Mouse (Mus musculus): ENCODE results near the gene Adgrf3. TPM values are rescaled to one million over a fixed set of nuclear protein-coding genes. Genes with fewer than 3 reads are reported as not detected.
"Not testable (repeated sequence)": the region's sequence is repeated elsewhere in the genome, so short reads cannot be mapped to it uniquely, and the experiment has no call there.

Adgrf3 gene
- not detected in 3 replicates for total RNA-seq (2017)

GRCm38 (mm10) chr5:30205493-30205892 lies at the start of gene Adgrf3:
Gene Adgrf3, minus strand, starts transcription at chr5:30205722.
- ATAC-seq (replicated peaks; ENCODE audit: insufficient number of reproducible peaks, low FRiP score, low TSS enrichment, poor library complexity, severe bottlenecking) = no peak

- no peak for ATAC-seq (replicated peaks; ENCODE audit: insufficient number of reproducible peaks, low FRiP score, low TSS enrichment, poor library complexity, severe bottlenecking)
Measured at GRCm38 (mm10) chr5:30247666-30248065, 42.1 kb upstream of the Adgrf3 start.

- ATAC-seq (replicated peaks; ENCODE audit: insufficient number of reproducible peaks, low FRiP score, low TSS enrichment, poor library complexity, severe bottlenecking) = no peak
Measured at GRCm38 (mm10) chr5:30245861-30246416, 40.4 kb upstream of the Adgrf3 start.

- ATAC-seq (replicated peaks; ENCODE audit: insufficient number of reproducible peaks, low FRiP score, low TSS enrichment, poor library complexity, severe bottlenecking) = no peak
Measured at GRCm38 (mm10) chr5:30243741-30244140, 38.2 kb upstream of the Adgrf3 start.

DNA sequence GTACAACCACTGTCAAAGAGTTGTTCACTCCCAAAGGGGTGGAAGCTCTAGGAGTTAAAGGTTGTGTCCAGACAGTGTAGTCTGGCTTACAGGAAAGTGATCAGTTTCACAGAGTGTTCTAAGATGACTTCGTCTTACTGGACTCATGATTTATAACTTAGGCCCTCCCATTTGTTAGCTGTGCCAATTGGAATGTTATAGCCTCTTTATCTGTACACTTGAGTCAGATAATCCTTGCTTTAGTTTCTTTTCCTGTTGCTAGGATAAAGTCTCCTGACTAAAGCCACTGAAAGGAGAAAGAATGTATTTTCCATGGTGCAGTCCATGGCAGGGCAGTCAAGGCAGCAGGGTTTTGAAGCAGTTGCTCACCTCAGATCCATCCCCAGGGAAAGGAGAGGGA lies 36.9 kb upstream of the Adgrf3 start:
- ATAC-seq (replicated peaks; ENCODE audit: insufficient number of reproducible peaks, low FRiP score, low TSS enrichment, poor library complexity, severe bottlenecking) = no peak

DNA sequence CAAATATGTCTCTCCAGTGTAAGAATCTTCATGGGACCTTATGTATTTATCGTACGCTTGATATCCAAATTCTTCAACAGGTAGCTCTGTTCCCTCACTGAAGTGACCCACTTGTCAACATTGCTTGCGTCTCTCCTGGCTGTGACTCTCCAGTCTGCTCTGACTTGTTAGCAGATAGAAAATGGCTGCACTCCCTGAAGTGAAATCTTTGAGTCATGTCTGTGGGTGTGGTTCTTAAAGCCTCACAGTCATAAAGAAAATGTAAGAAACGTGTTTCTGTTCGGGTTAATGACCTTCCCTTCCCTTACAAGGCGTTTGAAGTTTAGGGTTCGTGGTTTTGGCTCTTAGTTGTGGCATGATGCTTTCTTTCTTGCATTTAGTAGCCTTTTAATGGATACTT lies 35.0 kb upstream of the Adgrf3 start:
- ATAC-seq (replicated peaks; ENCODE audit: insufficient number of reproducible peaks, low FRiP score, low TSS enrichment, poor library complexity, severe bottlenecking) = no peak

- ATAC-seq (replicated peaks; ENCODE audit: insufficient number of reproducible peaks, low FRiP score, low TSS enrichment, poor library complexity, severe bottlenecking) = no peak
Measured at GRCm38 (mm10) chr5:30238533-30238932, 33.0 kb upstream of the Adgrf3 start.

DNA sequence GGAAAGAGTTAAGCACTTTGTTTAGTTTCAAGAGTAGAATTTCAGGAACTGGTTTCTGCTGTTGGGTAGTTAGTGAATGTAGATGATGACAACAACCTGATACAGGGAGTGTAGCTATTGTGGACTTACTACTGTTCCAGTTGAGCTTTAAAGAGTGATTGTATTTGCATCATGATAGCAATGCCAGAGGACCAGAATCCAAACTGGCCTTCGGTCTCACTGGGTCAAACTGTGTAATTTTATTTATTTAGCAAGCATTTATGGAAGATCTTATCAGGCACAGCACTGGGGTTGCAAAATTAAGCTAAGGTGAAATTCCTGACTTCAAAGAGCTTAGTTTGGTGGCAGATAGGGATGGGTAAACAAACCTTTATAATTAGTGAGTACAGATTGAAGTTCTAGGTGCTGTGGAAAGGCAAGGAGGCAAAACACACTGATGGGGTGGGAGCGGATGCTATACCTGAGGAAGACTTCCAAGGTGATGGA lies 30.2 kb upstream of the Adgrf3 start:
- no peak for ATAC-seq (replicated peaks; ENCODE audit: insufficient number of reproducible peaks, low FRiP score, low TSS enrichment, poor library complexity, severe bottlenecking)

- ATAC-seq (replicated peaks; ENCODE audit: insufficient number of reproducible peaks, low FRiP score, low TSS enrichment, poor library complexity, severe bottlenecking) = no peak
Measured at GRCm38 (mm10) chr5:30233979-30234378, 28.5 kb upstream of the Adgrf3 start.

DNA sequence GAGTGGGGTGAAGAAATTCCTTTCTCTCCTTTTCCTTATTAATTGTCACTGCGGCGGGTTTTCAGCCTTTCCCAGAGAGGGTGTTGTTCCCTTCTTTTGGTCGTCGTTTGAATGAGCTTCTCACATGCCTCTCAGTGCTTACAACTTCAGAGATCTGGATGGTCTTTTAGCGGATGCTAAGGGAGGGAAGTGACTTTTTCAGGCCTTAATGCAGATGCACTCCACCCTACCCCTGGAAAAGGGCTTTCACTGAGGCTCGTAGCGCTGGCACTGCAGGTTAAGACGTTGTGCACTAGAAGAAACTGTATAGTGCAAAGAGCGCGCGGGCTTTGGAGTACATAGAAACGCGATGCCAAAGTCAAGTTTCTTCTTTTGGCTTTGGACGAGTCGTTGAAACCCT lies 27.5 kb upstream of the Adgrf3 start:
- no peak for ATAC-seq (replicated peaks; ENCODE audit: insufficient number of reproducible peaks, low FRiP score, low TSS enrichment, poor library complexity, severe bottlenecking)

DNA sequence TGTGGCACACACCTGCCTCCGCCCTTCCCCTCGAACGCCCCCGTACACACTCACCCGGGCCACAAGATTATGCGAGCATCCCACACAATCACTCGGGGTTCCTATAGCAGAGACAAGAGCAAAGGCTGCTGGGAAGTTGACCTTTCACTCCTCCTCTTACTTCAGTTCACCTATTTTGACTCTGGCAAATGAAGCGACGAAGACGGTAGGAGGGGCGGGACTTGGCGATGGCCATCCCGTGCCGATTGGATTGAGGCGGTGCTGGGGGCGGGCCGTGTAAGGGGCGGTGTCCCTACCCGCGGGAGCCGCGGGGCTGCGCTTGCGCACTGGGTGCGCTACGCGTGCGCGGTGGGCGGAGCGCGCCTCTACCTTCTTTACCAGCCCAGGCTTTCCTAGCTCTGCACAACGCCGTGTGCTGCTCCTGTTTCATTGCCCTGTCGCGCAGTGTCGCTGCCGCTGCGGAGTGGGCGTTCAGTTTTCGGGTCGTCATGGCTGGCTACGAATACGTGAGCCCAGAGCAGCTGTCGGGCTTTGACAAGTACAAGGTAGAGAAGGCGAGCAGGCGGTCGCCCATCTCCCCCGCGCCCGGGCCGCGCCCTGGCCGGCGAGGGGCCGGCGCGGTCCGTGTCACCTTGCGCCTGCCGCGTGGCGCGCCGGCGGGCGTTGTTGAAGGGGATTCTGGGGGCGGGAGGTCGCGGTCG lies 26.9 kb upstream of the Adgrf3 start, which contains the start of gene Selenoi:
Gene Selenoi (plus strand): TSS at position 311 of the 701 bp plus-strand sequence.
- peak; percentile 99 for ATAC-seq (replicated peaks; ENCODE audit: insufficient number of reproducible peaks, low FRiP score, low TSS enrichment, poor library complexity, severe bottlenecking)

GRCm38 (mm10) chr5:30231891-30232270 lies 26.4 kb upstream of the Adgrf3 start:
- no peak for ATAC-seq (replicated peaks; ENCODE audit: insufficient number of reproducible peaks, low FRiP score, low TSS enrichment, poor library complexity, severe bottlenecking)

DNA sequence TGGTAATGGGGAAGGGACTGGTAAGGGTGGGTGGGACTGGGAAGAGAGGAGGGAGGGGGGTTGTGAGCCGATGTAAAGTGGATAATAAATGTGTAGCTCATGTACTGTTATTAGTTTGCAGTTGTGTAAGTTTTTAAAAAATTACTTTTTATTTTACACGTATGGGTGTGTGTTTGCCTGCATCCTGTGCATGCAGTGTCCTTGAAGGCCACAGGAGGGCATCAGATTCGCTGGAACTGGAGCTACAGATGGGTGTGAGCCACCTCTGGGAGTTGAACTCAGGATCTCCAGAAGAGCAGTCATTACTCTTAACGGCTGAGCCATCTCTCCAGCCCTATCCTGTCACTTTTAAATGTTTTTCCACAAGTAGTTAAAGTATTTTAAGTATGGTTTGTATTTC lies 25.4 kb upstream of the Adgrf3 start:
- no peak for ATAC-seq (replicated peaks; ENCODE audit: insufficient number of reproducible peaks, low FRiP score, low TSS enrichment, poor library complexity, severe bottlenecking)

DNA sequence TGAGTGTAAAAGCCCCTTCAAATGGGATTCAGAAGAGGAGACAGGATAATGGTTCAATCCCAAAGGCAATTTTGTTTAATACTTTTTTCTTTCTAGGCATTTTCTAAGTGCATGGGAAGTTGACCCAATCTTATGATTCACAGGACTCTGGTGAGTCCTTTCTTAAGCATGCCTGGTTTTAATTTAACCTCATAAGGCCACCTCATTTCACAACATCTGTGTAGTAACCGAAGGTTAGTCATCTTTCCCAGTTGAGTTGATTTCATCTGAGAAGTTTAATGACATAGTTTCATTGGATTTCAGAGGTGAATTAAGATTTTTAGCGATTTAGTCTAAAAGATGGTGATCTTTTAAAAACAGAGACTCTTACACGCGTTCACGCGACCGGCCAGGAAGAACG lies 17.2 kb upstream of the Adgrf3 start:
- ATAC-seq (replicated peaks; ENCODE audit: insufficient number of reproducible peaks, low FRiP score, low TSS enrichment, poor library complexity, severe bottlenecking) = no peak

DNA sequence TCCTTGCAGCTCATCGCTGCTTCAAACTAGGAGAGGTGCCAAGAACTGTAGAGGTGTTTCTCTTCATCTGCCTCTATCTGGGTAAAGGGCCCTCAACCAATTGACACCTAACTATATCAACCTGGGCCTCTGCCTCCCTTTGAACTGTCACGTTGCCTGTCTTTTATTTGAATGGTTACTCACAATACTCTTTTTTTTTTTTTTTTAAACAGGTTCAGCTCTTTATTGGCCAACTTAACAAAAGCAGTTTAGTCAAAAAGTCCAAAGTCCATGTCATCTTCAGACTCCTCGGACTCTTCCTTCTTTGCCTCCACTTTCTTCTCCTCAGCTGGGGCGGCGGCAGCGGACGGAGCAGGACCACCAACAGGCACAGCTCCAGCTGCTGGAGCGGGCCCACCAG lies 15.1 kb upstream of the Adgrf3 start:
- ATAC-seq (replicated peaks; ENCODE audit: insufficient number of reproducible peaks, low FRiP score, low TSS enrichment, poor library complexity, severe bottlenecking) = no peak

- no peak for ATAC-seq (replicated peaks; ENCODE audit: insufficient number of reproducible peaks, low FRiP score, low TSS enrichment, poor library complexity, severe bottlenecking)
Measured at GRCm38 (mm10) chr5:30219715-30220114, 14.2 kb upstream of the Adgrf3 start.

DNA sequence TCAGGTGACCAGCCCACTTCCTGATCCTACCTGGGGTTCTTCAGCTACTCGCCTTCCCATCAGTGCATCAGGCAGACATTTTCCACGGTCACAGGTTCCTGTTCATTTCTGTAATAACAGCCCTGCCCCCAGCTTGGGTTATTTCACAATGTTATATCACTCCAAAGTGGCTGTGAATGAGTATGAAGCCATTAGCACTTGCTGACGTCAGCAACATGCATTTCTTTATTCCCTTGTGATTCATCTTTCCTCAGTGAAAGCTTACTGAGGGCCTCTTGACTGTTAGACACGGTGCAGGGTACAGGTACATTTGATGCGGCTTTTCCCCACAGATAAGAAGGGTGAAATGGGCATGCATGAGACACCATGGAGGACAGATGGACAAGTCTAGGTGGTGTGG lies 10.4 kb upstream of the Adgrf3 start:
- ATAC-seq (replicated peaks; ENCODE audit: insufficient number of reproducible peaks, low FRiP score, low TSS enrichment, poor library complexity, severe bottlenecking) = no peak

DNA sequence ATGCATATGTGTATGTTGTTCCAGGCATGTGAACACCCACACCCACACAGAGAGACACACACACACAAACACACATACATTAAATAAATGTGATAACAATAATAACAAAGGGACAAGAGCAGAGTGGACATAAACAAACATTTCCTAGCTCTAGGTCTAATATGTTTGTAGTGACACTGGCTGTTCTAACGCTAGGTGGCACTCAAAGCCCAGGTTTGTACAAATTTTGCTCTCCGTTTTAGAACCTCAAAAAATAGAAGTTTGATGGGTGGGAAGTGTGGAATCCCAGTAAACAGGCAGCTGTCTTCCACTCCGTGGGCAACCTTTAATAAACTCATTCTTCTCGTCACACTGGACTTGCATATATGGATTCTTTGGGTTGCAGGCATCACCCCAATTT lies 9.4 kb upstream of the Adgrf3 start:
- no peak for ATAC-seq (replicated peaks; ENCODE audit: insufficient number of reproducible peaks, low FRiP score, low TSS enrichment, poor library complexity, severe bottlenecking)

DNA sequence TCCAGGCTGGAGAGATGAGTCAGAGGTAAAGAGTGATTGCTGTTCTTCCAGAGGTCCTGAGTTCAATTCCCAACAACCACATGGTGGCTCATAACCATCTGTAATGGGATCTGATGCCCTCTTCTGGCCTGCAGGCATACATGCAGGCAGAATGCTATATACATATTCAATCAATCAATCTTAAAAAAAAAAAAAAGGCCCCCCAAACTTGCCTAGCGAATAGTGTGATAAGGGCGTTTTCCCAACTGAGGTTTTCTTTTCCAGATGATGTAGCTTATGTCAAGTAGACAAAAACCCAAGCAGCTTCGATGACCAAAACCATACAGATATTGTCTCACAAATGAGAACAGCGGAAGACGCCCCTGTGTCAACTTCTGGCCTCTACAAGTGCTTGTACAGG lies 5.2 kb upstream of the Adgrf3 start:
- not testable (repeated sequence) for ATAC-seq (replicated peaks; ENCODE audit: insufficient number of reproducible peaks, low FRiP score, low TSS enrichment, poor library complexity, severe bottlenecking)

DNA sequence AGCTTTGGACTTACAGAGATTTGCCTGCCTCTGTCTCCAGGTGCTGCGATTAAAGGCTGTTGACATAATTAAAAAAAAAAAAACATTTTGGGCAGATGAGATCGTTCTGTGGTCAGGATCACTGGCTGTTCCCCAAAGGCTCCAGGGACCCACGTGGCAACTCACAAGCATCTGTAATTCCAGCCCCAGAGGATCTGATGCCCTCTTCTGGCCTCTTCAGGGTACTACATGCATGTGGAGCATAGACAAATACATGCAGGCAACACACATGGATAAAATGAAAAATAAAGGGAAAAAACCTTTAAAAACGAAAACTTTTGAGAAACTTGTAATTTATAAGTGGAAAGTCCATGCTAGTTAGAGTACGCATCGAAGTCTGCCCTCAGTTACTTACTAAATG lies 1.8 kb upstream of the Adgrf3 start:
- ATAC-seq (replicated peaks; ENCODE audit: insufficient number of reproducible peaks, low FRiP score, low TSS enrichment, poor library complexity, severe bottlenecking) = no peak

Measured in monocyte, adult 5-6 weeks (primary cell).